Mouse (Mus musculus) liver, embryonic 16.5 days (tissue): ENCODE measurements around the gene Rnase2a. TPM values are rescaled to one million over a fixed set of nuclear protein-coding genes. Genes with fewer than 3 reads are reported as not detected.
"Not testable (repeated sequence)": the region's sequence is repeated elsewhere in the genome, so short reads cannot be mapped to it uniquely, and the experiment has no call there.

ENCODE experiments used
- ATAC-seq: fragments of 200-750 bp; cut with Nextera tagmentation; 2 replicates; pipeline ENCODE4 v1.8.0; 2017; ENCODE audit warnings: low read depth, mild to moderate bottlenecking, moderate number of reproducible peaks, moderate library complexity
- H3K27ac ChIP-seq: fragments of 300-500 bp; sonication (generic); 2 replicates; pipeline ENCODE4 v1.5.1; 2014; ENCODE audit warnings: mild to moderate bottlenecking, low read length
- H3K27me3 ChIP-seq: fragments of 300-500 bp; sonication (generic); 2 replicates; pipeline ENCODE4 v1.6.1; 2014; ENCODE audit warnings: low read depth, low read length, mixed read lengths; ENCODE audit not compliant: control insufficient read depth, insufficient read depth
- H3K36me3 ChIP-seq: fragments of 300-500 bp; sonication (generic); 2 replicates; pipeline ENCODE4 v1.6.1; 2014; ENCODE audit warnings: mild to moderate bottlenecking; ENCODE audit not compliant: control insufficient read depth, insufficient read depth
- H3K4me1 ChIP-seq: fragments of 300-500 bp; sonication (generic); 2 replicates; pipeline ENCODE4 v1.6.1; 2014; ENCODE audit warnings: low read depth, low read length, mixed read lengths; ENCODE audit not compliant: control insufficient read depth
- H3K4me2 ChIP-seq: fragments of 300-500 bp; sonication (generic); 2 replicates; pipeline ENCODE4 v1.6.1; 2014; ENCODE audit warnings: low read depth, low read length, mixed read lengths
- H3K4me3 ChIP-seq: fragments of 300-500 bp; sonication (generic); 2 replicates; pipeline ENCODE4 v1.5.1; 2014; ENCODE audit warnings: low read depth, mild to moderate bottlenecking, low read length
- H3K9ac ChIP-seq: fragments of 300-500 bp; sonication (generic); 2 replicates; pipeline ENCODE4 v1.6.1; 2014; ENCODE audit warnings: low read depth, low read length
- H3K9me3 ChIP-seq: fragments of 300-500 bp; sonication (generic); replicated peaks from 2 replicates; pipeline ENCODE4 v1.6.1; 2016; ENCODE audit warnings: low read length; ENCODE audit not compliant: control insufficient read depth
- WGBS: fragments of 180-500 bp; shearing (Covaris S2); extraction: QIAGEN DNeasy Blood & Tissue Kit; methylation state at CpG from one replicate; pipeline ENCODE4 v1.1.7; 2014; ENCODE audit not compliant: insufficient replicate concordance; 5-methylcytosine and 5-hydroxymethylcytosine counted together
- polyA plus RNA-seq: library from polyadenylated mRNA; unstranded; fragments of >200 nt; fragmentation: Nextera tagmentation; extraction: Ambion mirVana; gene quantifications from 2 replicates; pipeline ENCODE4 v1.2.1, GENCODE M21; 2015

Rnase2a gene
- polyA plus RNA-seq, 1 experiment from 2014 or later, result not detected

GRCm38 (mm10) chr14:51250348-51250747 is 5.6 kb downstream of the Rnase2a start:
- Histone ChIP-seq H3K9me3 (no peaks in the 10 kb centered on the region), H3K9ac (no peak overlapping the region), H3K36me3 (no peaks in the 10 kb centered on the region), H3K4me2 (no peak overlapping the region), H3K4me3 (no peak overlapping the region), H3K27ac (no peak overlapping the region), H3K4me1 (no peaks in the 10 kb centered on the region), H3K27me3 (no peaks in the 10 kb centered on the region)
- ATAC-seq, result no peak
- 29% methylated on average over 3 of the region's 3 CpGs for WGBS

DNA sequence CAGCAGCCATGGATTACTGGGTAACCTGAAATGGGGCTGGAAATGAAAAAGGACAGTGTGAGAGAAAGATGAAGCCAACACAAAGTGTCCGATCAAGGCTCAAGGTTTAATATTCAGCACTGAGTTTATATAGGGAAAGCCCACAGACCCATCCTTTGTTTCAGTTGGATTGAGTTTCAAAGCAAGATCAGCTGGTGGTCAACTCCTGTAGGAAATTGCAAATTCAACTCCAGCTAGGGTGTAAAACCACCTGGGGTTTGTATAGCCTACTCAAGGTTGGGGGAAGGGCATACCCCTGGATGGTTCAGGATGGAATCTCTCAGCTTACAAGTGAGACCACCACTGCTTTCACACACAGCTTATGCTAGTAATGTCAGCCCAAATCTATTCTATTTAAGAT is 8.2 kb downstream of the Rnase2a start:
- Histone ChIP-seq H3K4me2 (no peak overlapping the region), H3K9ac (no peak overlapping the region), H3K9me3 (no peaks in the 10 kb centered on the region), H3K4me1 (no peaks in the 10 kb centered on the region), H3K36me3 (no peaks in the 10 kb centered on the region), H3K27me3 (no peaks in the 10 kb centered on the region), H3K27ac (no peak overlapping the region), H3K4me3 (no peak overlapping the region)
- no peak for ATAC-seq
- 59% methylated on average over 1 of the region's 1 CpGs for WGBS

DNA sequence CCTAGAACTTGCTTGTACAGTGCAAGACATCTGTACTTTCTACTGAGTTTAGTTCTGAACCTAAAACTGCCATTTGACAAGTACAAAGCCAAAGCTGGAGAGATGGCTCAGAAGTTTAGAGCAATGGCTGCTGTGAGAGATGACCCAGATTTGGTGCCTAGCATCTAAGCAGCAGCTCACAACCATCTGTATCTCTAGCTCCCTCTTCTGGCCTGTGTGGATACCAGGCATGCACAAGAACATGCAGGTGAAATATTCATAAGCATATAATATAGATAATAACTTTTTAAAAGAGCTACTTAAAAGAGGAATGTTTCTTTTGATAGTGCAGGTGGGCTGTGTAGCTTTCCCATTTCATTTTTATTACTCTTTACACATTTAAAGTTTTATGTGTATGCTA is 15.0 kb downstream of the Rnase2a start:
- no peak overlapping the region for H3K9ac ChIP-seq
- H3K36me3 ChIP-seq, result no peaks in the 10 kb centered on the region

GRCm38 (mm10) chr14:51237488-51237887 is 18.4 kb downstream of the Rnase2a start:
- H3K9me3 ChIP-seq, H3K27me3 ChIP-seq, H3K4me2 ChIP-seq, H3K36me3 ChIP-seq, H3K4me1 ChIP-seq, ATAC-seq, H3K4me3 ChIP-seq, H3K9ac ChIP-seq, H3K27ac ChIP-seq: not testable (repeated sequence)
- 19% methylated on average over 1 of the region's 1 CpGs for WGBS

More for the DNA sequence above, 15.0 kb downstream of the Rnase2a start:
- no peaks in the 10 kb centered on the region for H3K9me3 ChIP-seq
- H3K4me1 ChIP-seq, result no peaks in the 10 kb centered on the region
- no peak overlapping the region for H3K27ac ChIP-seq
- no peak overlapping the region for H3K4me3 ChIP-seq
- no peaks in the 10 kb centered on the region for H3K27me3 ChIP-seq
- H3K4me2 ChIP-seq, result no peak overlapping the region
- ATAC-seq, result no peak

- ATAC-seq, result not testable (repeated sequence)
These were observed 26.3 kb downstream of the Rnase2a start for GRCm38 (mm10) chr14:51229657-51230056.

DNA sequence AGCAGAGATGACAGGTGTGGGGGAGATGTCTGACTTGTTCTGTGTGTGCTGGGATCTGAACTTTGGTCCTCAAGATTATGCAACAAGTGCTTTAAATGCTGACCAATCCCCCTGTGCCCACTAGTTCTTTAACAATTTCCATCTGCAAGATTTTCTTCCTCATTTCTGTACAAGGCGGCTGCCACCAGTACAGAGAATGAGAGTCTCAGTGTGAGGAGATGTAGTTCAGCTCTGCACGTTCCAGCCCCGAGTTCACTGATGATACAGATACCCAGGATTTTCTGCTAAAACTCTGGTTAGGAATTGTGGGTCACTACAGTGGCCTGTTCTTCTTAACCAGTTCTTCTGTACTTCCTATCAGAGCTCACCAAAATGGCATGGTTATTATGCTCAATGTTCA is 35.8 kb downstream of the Rnase2a start:
- not testable (repeated sequence) for H3K36me3 ChIP-seq, H3K27me3 ChIP-seq, H3K9ac ChIP-seq, H3K4me3 ChIP-seq, H3K4me1 ChIP-seq, H3K4me2 ChIP-seq, H3K27ac ChIP-seq, ATAC-seq, H3K9me3 ChIP-seq
- WGBS, result 64% methylated on average over 3 of the region's 3 CpGs

More at GRCm38 (mm10) chr14:51229657-51230056, 26.3 kb downstream of the Rnase2a start:
- H3K27me3 ChIP-seq, H3K9ac ChIP-seq, H3K36me3 ChIP-seq, H3K4me2 ChIP-seq, H3K4me3 ChIP-seq, H3K9me3 ChIP-seq, H3K4me1 ChIP-seq, H3K27ac ChIP-seq: not testable (repeated sequence)
- 29% methylated on average over 4 of the region's 4 CpGs for WGBS

Other genes with a start within 250 kb of the Rnase2a start
- 0.09 TPM in 1 of 2 replicates, not detected in the other for gene Rnase10, start 248.4 kb downstream of the Rnase2a start, polyA plus RNA-seq
- gene Rnase9, start 214.2 kb downstream of the Rnase2a start, polyA plus RNA-seq, result not detected in 2 replicates
- gene Rnase11, start 205.9 kb downstream of the Rnase2a start, polyA plus RNA-seq, result not detected in 2 replicates
- gene Rnase12, start 198.5 kb downstream of the Rnase2a start, polyA plus RNA-seq, result 1.7 and 2.0 TPM in 2 replicates
- not detected in 2 replicates for gene Olfr750, start 181.7 kb downstream of the Rnase2a start, polyA plus RNA-seq
- 19.7 and 23.1 TPM in 2 replicates for gene Rnase4, start 165.0 kb downstream of the Rnase2a start, polyA plus RNA-seq
- gene Ang, start 165.0 kb downstream of the Rnase2a start, polyA plus RNA-seq, result 6.7 and 8.4 TPM in 2 replicates
- gene Eddm3b, start 141.7 kb downstream of the Rnase2a start, polyA plus RNA-seq, result not detected in 2 replicates
- gene Rnase6, start 132.2 kb downstream of the Rnase2a start, polyA plus RNA-seq, result 2.7 and 3.2 TPM in 2 replicates
- 0.27 and 2.1 TPM in 2 replicates for gene Rnase1, start 109.3 kb downstream of the Rnase2a start, polyA plus RNA-seq
- not detected in 2 replicates for gene Rnase2b, start 93.9 kb downstream of the Rnase2a start, polyA plus RNA-seq
- not detected in 2 replicates for gene Ang2, start 57.0 kb downstream of the Rnase2a start, polyA plus RNA-seq
- gene Ear14, start 52.7 kb downstream of the Rnase2a start, polyA plus RNA-seq, result not detected in 2 replicates
- gene Gm7247, start 105.6 kb upstream of the Rnase2a start, polyA plus RNA-seq, result not detected in 2 replicates
- gene Vmn2r88, start 154.7 kb upstream of the Rnase2a start, polyA plus RNA-seq, result not detected in 2 replicates
- not detected in 2 replicates for gene Vmn2r89, start 195.7 kb upstream of the Rnase2a start, polyA plus RNA-seq